Mouse (Mus musculus): Measurements from ENCODE around the gene Ahcyl2. TPM values are rescaled to one million over a fixed set of nuclear protein-coding genes. Genes with fewer than 3 reads are reported as not detected.

The Ahcyl2 gene
- total and polyA plus RNA-seq, 2 experiments from 2014 or later, result 16.0 to 66.7 TPM

- WGBS, result 72% methylated on average over 9 of the region's 9 CpGs
- Histone ChIP-seq H3K27me3 (ENCODE audit: insufficient read depth, low read length) (no peaks in the 10 kb centered on the region), H3K9ac (replicated peaks; ENCODE audit: low read length, poor library complexity, severe bottlenecking) (no peak overlapping the region), H3K27ac (ENCODE audit: low read depth, low read length) (no peak overlapping the region), H3K36me3 (ENCODE audit: insufficient read depth, low read length) (0 out of 2 replicates have a peak, but pooled peaks cover 3% of the 10 kb centered on the region), H3K4me3 (ENCODE audit: low read depth, low read length) (no peak overlapping the region), H3K9me3 (ENCODE audit: low read length) (no peaks in the 10 kb centered on the region), H3K4me2 (ENCODE audit: low read depth, low read length, poor library complexity, severe bottlenecking) (no peak overlapping the region), H3K4me1 (ENCODE audit: insufficient read depth, low read length) (no peaks in the 10 kb centered on the region)
- ATAC-seq (ENCODE audit: low FRiP score) (no peak), DNase-seq (ENCODE audit: low spot score) (no peak)
- no peak for TF ChIP-seq CTCF (IDR thresholded peaks at IDR 0.05)
Observed at GRCm38 (mm10) chr6:29866935-29867724, 99.3 kb downstream of the Ahcyl2 start.

GRCm38 (mm10) chr6:29868341-29868895 lies 100.6 kb downstream of the Ahcyl2 start:
- TF ChIP-seq CTCF (IDR thresholded peaks at IDR 0.05), result no peak
- Histone ChIP-seq H3K27ac (ENCODE audit: low read depth, low read length) (no peak overlapping the region), H3K36me3 (ENCODE audit: insufficient read depth, low read length) (0 out of 2 replicates have a peak, but pooled peaks cover 3% of the 10 kb centered on the region), H3K9ac (replicated peaks; ENCODE audit: low read length, poor library complexity, severe bottlenecking) (no peak overlapping the region), H3K27me3 (ENCODE audit: insufficient read depth, low read length) (no peaks in the 10 kb centered on the region), H3K4me2 (ENCODE audit: low read depth, low read length, poor library complexity, severe bottlenecking) (no peak overlapping the region), H3K4me3 (ENCODE audit: low read depth, low read length) (no peak overlapping the region), H3K9me3 (ENCODE audit: low read length) (no peaks in the 10 kb centered on the region), H3K4me1 (ENCODE audit: insufficient read depth, low read length) (no peaks in the 10 kb centered on the region)
- ATAC-seq (ENCODE audit: low FRiP score) (no peak), DNase-seq (ENCODE audit: low spot score) (no peak)
- 68% methylated on average over 2 of the region's 2 CpGs for WGBS

- DNase-seq (ENCODE audit: low spot score) (no peak), ATAC-seq (ENCODE audit: low FRiP score) (no peak)
- H3K9ac ChIP-seq (replicated peaks; ENCODE audit: low read length, poor library complexity, severe bottlenecking), result no peak overlapping the region
- H3K4me3 ChIP-seq (ENCODE audit: low read depth, low read length), result no peak overlapping the region
- no peak overlapping the region for H3K27ac ChIP-seq (ENCODE audit: low read depth, low read length)
- H3K4me1 ChIP-seq (ENCODE audit: insufficient read depth, low read length), result no peaks in the 10 kb centered on the region
- H3K4me2 ChIP-seq (ENCODE audit: low read depth, low read length, poor library complexity, severe bottlenecking), result no peak overlapping the region
- 84% methylated on average over 2 of the region's 2 CpGs for WGBS
- no peaks in the 10 kb centered on the region for H3K9me3 ChIP-seq (ENCODE audit: low read length)
- H3K36me3 ChIP-seq (ENCODE audit: insufficient read depth, low read length), result peaks cover 12% of the 10 kb centered on the region; the same call in 1 of the 2 replicates
- H3K27me3 ChIP-seq (ENCODE audit: insufficient read depth, low read length), result no peaks in the 10 kb centered on the region
- TF ChIP-seq CTCF (IDR thresholded peaks at IDR 0.05), result no peak
Observed at GRCm38 (mm10) chr6:29873654-29874053, 105.8 kb downstream of the Ahcyl2 start.

GRCm38 (mm10) chr6:29875576-29875975 lies 107.8 kb downstream of the Ahcyl2 start:
- Histone ChIP-seq H3K4me1 (ENCODE audit: insufficient read depth, low read length) (no peaks in the 10 kb centered on the region), H3K36me3 (ENCODE audit: insufficient read depth, low read length) (peaks cover 13% of the 10 kb centered on the region; the same call in 1 of the 2 replicates), H3K27ac (ENCODE audit: low read depth, low read length) (no peak overlapping the region), H3K4me2 (ENCODE audit: low read depth, low read length, poor library complexity, severe bottlenecking) (no peak overlapping the region), H3K4me3 (ENCODE audit: low read depth, low read length) (no peak overlapping the region), H3K9ac (replicated peaks; ENCODE audit: low read length, poor library complexity, severe bottlenecking) (no peak overlapping the region), H3K9me3 (ENCODE audit: low read length) (no peaks in the 10 kb centered on the region), H3K27me3 (ENCODE audit: insufficient read depth, low read length) (no peaks in the 10 kb centered on the region)
- 84% methylated on average over 5 of the region's 5 CpGs for WGBS
- no peak for TF ChIP-seq CTCF (IDR thresholded peaks at IDR 0.05)
- ATAC-seq (ENCODE audit: low FRiP score) (no peak), DNase-seq (ENCODE audit: low spot score) (no peak)

- ATAC-seq (ENCODE audit: low FRiP score), result no peak
- H3K27ac ChIP-seq (ENCODE audit: low read depth, low read length), result no peak overlapping the region
- no peak for DNase-seq (ENCODE audit: low spot score)
- H3K27me3 ChIP-seq (ENCODE audit: insufficient read depth, low read length), result no peaks in the 10 kb centered on the region
- no peak overlapping the region for H3K4me2 ChIP-seq (ENCODE audit: low read depth, low read length, poor library complexity, severe bottlenecking)
- H3K36me3 ChIP-seq (ENCODE audit: insufficient read depth, low read length), result peaks cover 20% of the 10 kb centered on the region; the same call in 1 of the 2 replicates
- H3K9ac ChIP-seq (replicated peaks; ENCODE audit: low read length, poor library complexity, severe bottlenecking), result no peak overlapping the region
- H3K4me1 ChIP-seq (ENCODE audit: insufficient read depth, low read length), result no peaks in the 10 kb centered on the region
- no peaks in the 10 kb centered on the region for H3K9me3 ChIP-seq (ENCODE audit: low read length)
- no peak overlapping the region for H3K4me3 ChIP-seq (ENCODE audit: low read depth, low read length)
- 88% methylated on average over 4 of the region's 4 CpGs for WGBS
- TF ChIP-seq CTCF (IDR thresholded peaks at IDR 0.05), result no peak
Observed at GRCm38 (mm10) chr6:29876782-29877181, 109.0 kb downstream of the Ahcyl2 start.

- Histone ChIP-seq H3K4me3 (ENCODE audit: low read depth, low read length) (no peak overlapping the region), H3K4me2 (ENCODE audit: low read depth, low read length, poor library complexity, severe bottlenecking) (no peak overlapping the region), H3K4me1 (ENCODE audit: insufficient read depth, low read length) (no peaks in the 10 kb centered on the region), H3K9me3 (ENCODE audit: low read length) (no peaks in the 10 kb centered on the region), H3K27me3 (ENCODE audit: insufficient read depth, low read length) (no peaks in the 10 kb centered on the region), H3K27ac (ENCODE audit: low read depth, low read length) (no peak overlapping the region), H3K36me3 (ENCODE audit: insufficient read depth, low read length) (peaks cover 22% of the 10 kb centered on the region; the same call in 1 of the 2 replicates), H3K9ac (replicated peaks; ENCODE audit: low read length, poor library complexity, severe bottlenecking) (no peak overlapping the region)
- no peak for ATAC-seq (ENCODE audit: low FRiP score)
- TF ChIP-seq CTCF (IDR thresholded peaks at IDR 0.05), result no peak
- DNase-seq (ENCODE audit: low spot score), result no peak
Observed at GRCm38 (mm10) chr6:29879579-29879978, 111.8 kb downstream of the Ahcyl2 start.
